In genomic region chr11:114578551-114578950, GRCm38 (mm10) we compare ENCODE assay signal across 27 mouse cellular contexts.
DNase-seq lines count a peak whose midpoint lies in the region; ATAC-seq lines count a peak whose summit lies in the region.
"Had no signal": no experiment of that assay in that cellular context is flagged by ENCODE, and none has a peak within 500 bp of the region (broad histone marks: within the 10 kb centered on the region; RNA-seq: fewer than 3 reads in every experiment).

No protein-coding gene starts in this region.

- peaks cover 7% of the 10 kb centered on the region for H3K9me3 ChIP-seq in forebrain, embryonic 11.5 days (ENCODE audit: control insufficient read depth, low read length)
- H3K9me3 ChIP-seq: heart, embryonic 15.5 days had no signal

- H3K36me3 ChIP-seq in forebrain, embryonic 11.5 days (ENCODE audit: control insufficient read depth, insufficient read depth, low read length) = no peaks in the 10 kb centered on the region
- H3K36me3 ChIP-seq: embryonic facial prominence, embryonic 10.5 days; embryonic facial prominence, embryonic 13.5 days; forebrain, embryonic 10.5 days; heart, embryonic 12.5 days; heart, embryonic 15.5 days had no signal

- H3K27me3 ChIP-seq in forebrain, embryonic 11.5 days (ENCODE audit: control insufficient read depth, insufficient read depth, low read length) = no peaks in the 10 kb centered on the region
- H3K27me3 ChIP-seq: embryonic facial prominence, embryonic 13.5 days; heart, embryonic 12.5 days; heart, embryonic 15.5 days had no signal

- H3K27ac ChIP-seq in forebrain, embryonic 11.5 days (ENCODE audit: low read depth, low read length) = no peak overlapping the region
- H3K27ac ChIP-seq: embryonic facial prominence, embryonic 10.5 days; embryonic facial prominence, embryonic 13.5 days; forebrain, embryonic 10.5 days; gastrocnemius, adult 2 months; heart, embryonic 15.5 days; hindbrain, embryonic 14.5 days had no signal

- H3K4me3 ChIP-seq in forebrain, embryonic 11.5 days (ENCODE audit: low read depth, low read length) = no peak overlapping the region
- H3K4me3 ChIP-seq: embryonic facial prominence, embryonic 10.5 days; embryonic facial prominence, embryonic 13.5 days; erythroblast, embryonic 14.5 days; forebrain, embryonic 10.5 days; gastrocnemius, adult 2 months; heart, embryonic 12.5 days; heart, embryonic 15.5 days had no signal

- WGBS in forebrain, embryonic 11.5 days = 95% methylated on average over 6 of the region's 6 CpGs

- H3K4me1 ChIP-seq in forebrain, embryonic 11.5 days (replicated peaks; ENCODE audit: control insufficient read depth, insufficient read depth, low read length) = no peaks in the 10 kb centered on the region
- H3K4me1 ChIP-seq: embryonic facial prominence, embryonic 10.5 days; embryonic facial prominence, embryonic 13.5 days; forebrain, embryonic 10.5 days; heart, embryonic 12.5 days; heart, embryonic 15.5 days had no signal

- peak; percentile 49 for DNase-seq in ZHBTc4 (ENCODE audit: low read depth, low spot score)
- DNase-seq in forebrain, embryonic 11.5 days (ENCODE audit: low spot score) = no peak
- DNase-seq in adrenal gland, postnatal 36 days = no peak
- DNase-seq: adrenal gland, adult 8-10 months; adrenal gland, postnatal 25 days; cerebellum, adult 18-20 months; cerebellum, adult 9-11 months; cerebellum, postnatal 25 days; embryo, embryonic 11 days; forebrain, postnatal 0 days; gastrocnemius, adult 2 months; gastrocnemius, postnatal 14 days; heart, adult 18-20 months; heart, postnatal 10 days; heart, postnatal 36 days had no signal

- no peak overlapping the region for H3K9ac ChIP-seq in forebrain, embryonic 11.5 days (ENCODE audit: low read length)
- H3K9ac ChIP-seq: embryonic facial prominence, embryonic 13.5 days; forebrain, postnatal 0 days; heart, embryonic 12.5 days; heart, embryonic 15.5 days; hindbrain, embryonic 14.5 days had no signal

- H3K4me2 ChIP-seq in forebrain, embryonic 11.5 days (ENCODE audit: low read depth, low read length, severe bottlenecking) = no peak overlapping the region
- H3K4me2 ChIP-seq: embryonic facial prominence, embryonic 13.5 days; heart, embryonic 12.5 days; heart, embryonic 15.5 days; hindbrain, embryonic 14.5 days had no signal

- ATAC-seq in hematopoietic stem cell, adult 5-6 weeks (replicated peaks in 1 of 2; ENCODE audit: insufficient read depth in 1 of 2, low FRiP score in 2 of 2, low TSS enrichment in 1 of 2, low read depth in 1 of 2, poor library complexity in 2 of 2, severe bottlenecking in 2 of 2) = peak; percentile 87 to 88
- ATAC-seq in megakaryocyte progenitor cell, adult 5-6 weeks (replicated peaks; ENCODE audit: poor library complexity) = peak; percentile 87
- ATAC-seq in forebrain, embryonic 11.5 days (replicated peaks; ENCODE audit: low FRiP score) = no peak
- ATAC-seq in erythroid progenitor cell, adult 5-6 weeks (replicated peaks; ENCODE audit: low FRiP score, poor library complexity, severe bottlenecking) = no peak
- ATAC-seq: forebrain, embryonic 14.5 days; forebrain, postnatal 0 days; intestine, postnatal 0 days had no signal

Comparison
In these comparisons a context has a peak if more than half of its experiments do, and no peak if none do; other contexts are left out.
1. ATAC-seq: peak in hematopoietic stem cell, adult 5-6 weeks (2 of 2) and megakaryocyte progenitor cell, adult 5-6 weeks (single experiment); none in forebrain, embryonic 11.5 days (single experiment) and erythroid progenitor cell, adult 5-6 weeks (single experiment).